Mouse (Mus musculus): ENCODE results near the gene Slc6a3. TPM values are rescaled to one million over a fixed set of nuclear protein-coding genes. Genes with fewer than 3 reads are reported as not detected.
A peak's percentile ranks its signal among the peaks of the same experiment; 100 is the strongest.

Gene Slc6a3
- polyA plus RNA-seq (2015; fragmentation: Nextera tagmentation; extraction: Ambion mirVana): 0.08 and 0.17 TPM in 2 replicates

- Histone ChIP-seq H3K4me1 (peaks cover 10% of the 10 kb centered on the region), H3K4me2 (replicated peaks) (peak within 1 kb of the TSS; percentile 86), H3K4me3 (replicated peaks) (peak within 1 kb of the TSS; percentile 46), H3K27ac (replicated peaks) (no peak within 1 kb of the TSS), H3K36me3 (no peaks in the 10 kb centered on the region), H3K27me3 (peaks cover 50% of the 10 kb centered on the region), H3K9me3 (replicated peaks) (no peaks in the 10 kb centered on the region), H3K9ac (no peak within 1 kb of the TSS)
- 1% methylated on average over 26 of the region's 26 CpGs for WGBS
- peak; percentile 39; the same call in 1 of the 2 replicates for ATAC-seq (ENCODE audit: insufficient number of reproducible peaks, low FRiP score, low TSS enrichment, low read depth)
Measured at GRCm38 (mm10) chr13:73536403-73536821, at the start of gene Slc6a3. TSS of gene Slc6a3 (plus strand) at chr13:73536747.

- Histone ChIP-seq H3K9me3 (replicated peaks) (no peaks in the 10 kb centered on the region), H3K4me1 (no peaks in the 10 kb centered on the region), H3K27me3 (no peaks in the 10 kb centered on the region), H3K4me2 (replicated peaks) (no peak overlapping the region), H3K36me3 (peaks cover 53% of the 10 kb centered on the region), H3K9ac (no peak overlapping the region), H3K4me3 (replicated peaks) (no peak overlapping the region), H3K27ac (replicated peaks) (no peak overlapping the region)
- WGBS: 79% methylated on average over 3 of the region's 3 CpGs
- no peak for ATAC-seq (ENCODE audit: insufficient number of reproducible peaks, low FRiP score, low TSS enrichment, low read depth)
Measured at GRCm38 (mm10) chr13:73488105-73488504, 48.4 kb upstream of the Slc6a3 start.

GRCm38 (mm10) chr13:73488707-73489106 is 47.8 kb upstream of the Slc6a3 start:
- no peaks in the 10 kb centered on the region for H3K9me3 ChIP-seq (replicated peaks)
- no peak overlapping the region for H3K27ac ChIP-seq (replicated peaks)
- no peaks in the 10 kb centered on the region for H3K27me3 ChIP-seq
- H3K4me3 ChIP-seq (replicated peaks): no peak overlapping the region
- no peak overlapping the region for H3K9ac ChIP-seq
- no peak for ATAC-seq (ENCODE audit: insufficient number of reproducible peaks, low FRiP score, low TSS enrichment, low read depth)
- H3K4me1 ChIP-seq: no peaks in the 10 kb centered on the region
- no peak overlapping the region for H3K4me2 ChIP-seq (replicated peaks)
- peaks cover 53% of the 10 kb centered on the region for H3K36me3 ChIP-seq
- 89% methylated on average over 9 of the region's 9 CpGs for WGBS

GRCm38 (mm10) chr13:73489986-73490385 is 46.6 kb upstream of the Slc6a3 start:
- no peak overlapping the region for H3K4me2 ChIP-seq (replicated peaks)
- no peak overlapping the region for H3K9ac ChIP-seq
- no peaks in the 10 kb centered on the region for H3K4me1 ChIP-seq
- no peaks in the 10 kb centered on the region for H3K9me3 ChIP-seq (replicated peaks)
- no peak overlapping the region for H3K4me3 ChIP-seq (replicated peaks)
- no peak overlapping the region for H3K27ac ChIP-seq (replicated peaks)
- ATAC-seq (ENCODE audit: insufficient number of reproducible peaks, low FRiP score, low TSS enrichment, low read depth): no peak
- 86% methylated on average over 3 of the region's 3 CpGs for WGBS
- no peaks in the 10 kb centered on the region for H3K27me3 ChIP-seq
- H3K36me3 ChIP-seq: peaks cover 60% of the 10 kb centered on the region

- no peaks in the 10 kb centered on the region for H3K27me3 ChIP-seq
- H3K4me2 ChIP-seq (replicated peaks): no peak overlapping the region
- no peak overlapping the region for H3K4me3 ChIP-seq (replicated peaks)
- H3K27ac ChIP-seq (replicated peaks): no peak overlapping the region
- H3K36me3 ChIP-seq: peaks cover 60% of the 10 kb centered on the region
- 75% methylated on average over 8 of the region's 8 CpGs for WGBS
- no peak overlapping the region for H3K9ac ChIP-seq
- no peaks in the 10 kb centered on the region for H3K9me3 ChIP-seq (replicated peaks)
- no peaks in the 10 kb centered on the region for H3K4me1 ChIP-seq
- no peak for ATAC-seq (ENCODE audit: insufficient number of reproducible peaks, low FRiP score, low TSS enrichment, low read depth)
Measured at GRCm38 (mm10) chr13:73490564-73491170, 45.9 kb upstream of the Slc6a3 start.

- H3K4me3 ChIP-seq (replicated peaks): no peak overlapping the region
- H3K36me3 ChIP-seq: peaks cover 65% of the 10 kb centered on the region
- ATAC-seq (ENCODE audit: insufficient number of reproducible peaks, low FRiP score, low TSS enrichment, low read depth): no peak
- WGBS: 89% methylated on average over 4 of the region's 4 CpGs
- no peak overlapping the region for H3K9ac ChIP-seq
- no peak overlapping the region for H3K27ac ChIP-seq (replicated peaks)
- H3K4me2 ChIP-seq (replicated peaks): no peak overlapping the region
- H3K9me3 ChIP-seq (replicated peaks): no peaks in the 10 kb centered on the region
- H3K27me3 ChIP-seq: no peaks in the 10 kb centered on the region
- H3K4me1 ChIP-seq: no peaks in the 10 kb centered on the region
Measured at GRCm38 (mm10) chr13:73493183-73493582, 43.4 kb upstream of the Slc6a3 start.

GRCm38 (mm10) chr13:73494528-73494927 is 42.0 kb upstream of the Slc6a3 start:
- Histone ChIP-seq H3K4me1 (no peaks in the 10 kb centered on the region), H3K9me3 (replicated peaks) (no peaks in the 10 kb centered on the region), H3K27me3 (no peaks in the 10 kb centered on the region), H3K4me3 (replicated peaks) (no peak overlapping the region), H3K4me2 (replicated peaks) (no peak overlapping the region), H3K36me3 (peaks cover 72% of the 10 kb centered on the region), H3K27ac (replicated peaks) (no peak overlapping the region), H3K9ac (no peak overlapping the region)
- WGBS: 91% methylated on average over 9 of the region's 9 CpGs
- no peak for ATAC-seq (ENCODE audit: insufficient number of reproducible peaks, low FRiP score, low TSS enrichment, low read depth)

GRCm38 (mm10) chr13:73496137-73496536 is 40.4 kb upstream of the Slc6a3 start:
- Histone ChIP-seq H3K27me3 (no peaks in the 10 kb centered on the region), H3K9me3 (replicated peaks) (no peaks in the 10 kb centered on the region), H3K36me3 (peaks cover 73% of the 10 kb centered on the region), H3K27ac (replicated peaks) (no peak overlapping the region), H3K4me2 (replicated peaks) (no peak overlapping the region), H3K9ac (no peak overlapping the region), H3K4me3 (replicated peaks) (no peak overlapping the region), H3K4me1 (no peaks in the 10 kb centered on the region)
- WGBS: 67% methylated on average over 2 of the region's 2 CpGs
- no peak for ATAC-seq (ENCODE audit: insufficient number of reproducible peaks, low FRiP score, low TSS enrichment, low read depth)

- Histone ChIP-seq H3K9me3 (replicated peaks) (no peaks in the 10 kb centered on the region), H3K4me1 (no peaks in the 10 kb centered on the region), H3K4me2 (replicated peaks) (no peak overlapping the region), H3K27ac (replicated peaks) (no peak overlapping the region), H3K4me3 (replicated peaks) (no peak overlapping the region), H3K36me3 (peaks cover 70% of the 10 kb centered on the region), H3K27me3 (no peaks in the 10 kb centered on the region), H3K9ac (no peak overlapping the region)
- WGBS: 68% methylated on average over 6 of the region's 6 CpGs
- no peak for ATAC-seq (ENCODE audit: insufficient number of reproducible peaks, low FRiP score, low TSS enrichment, low read depth)
Measured at GRCm38 (mm10) chr13:73499893-73500604, 36.5 kb upstream of the Slc6a3 start.

GRCm38 (mm10) chr13:73502719-73503118 is 33.8 kb upstream of the Slc6a3 start:
- 66% methylated on average over 2 of the region's 2 CpGs for WGBS
- Histone ChIP-seq H3K27ac (replicated peaks) (no peak overlapping the region), H3K9ac (no peak overlapping the region), H3K36me3 (peaks cover 63% of the 10 kb centered on the region), H3K4me3 (replicated peaks) (no peak overlapping the region), H3K4me1 (no peaks in the 10 kb centered on the region), H3K9me3 (replicated peaks) (no peaks in the 10 kb centered on the region), H3K4me2 (replicated peaks) (no peak overlapping the region), H3K27me3 (no peaks in the 10 kb centered on the region)
- no peak for ATAC-seq (ENCODE audit: insufficient number of reproducible peaks, low FRiP score, low TSS enrichment, low read depth)

GRCm38 (mm10) chr13:73505686-73506467 is 30.7 kb upstream of the Slc6a3 start:
- H3K9me3 ChIP-seq (replicated peaks): no peaks in the 10 kb centered on the region
- no peak overlapping the region for H3K4me2 ChIP-seq (replicated peaks)
- H3K36me3 ChIP-seq: peaks cover 46% of the 10 kb centered on the region
- no peak overlapping the region for H3K4me3 ChIP-seq (replicated peaks)
- H3K27me3 ChIP-seq: no peaks in the 10 kb centered on the region
- H3K27ac ChIP-seq (replicated peaks): no peak overlapping the region
- 50% methylated on average over 7 of the region's 7 CpGs for WGBS
- no peak overlapping the region for H3K9ac ChIP-seq
- H3K4me1 ChIP-seq: no peaks in the 10 kb centered on the region
- no peak for ATAC-seq (ENCODE audit: insufficient number of reproducible peaks, low FRiP score, low TSS enrichment, low read depth)

Measured in embryonic facial prominence, embryonic 15.5 days (tissue).